ENCODE assay signal across 12 mouse cellular contexts in the genomic region with DNA sequence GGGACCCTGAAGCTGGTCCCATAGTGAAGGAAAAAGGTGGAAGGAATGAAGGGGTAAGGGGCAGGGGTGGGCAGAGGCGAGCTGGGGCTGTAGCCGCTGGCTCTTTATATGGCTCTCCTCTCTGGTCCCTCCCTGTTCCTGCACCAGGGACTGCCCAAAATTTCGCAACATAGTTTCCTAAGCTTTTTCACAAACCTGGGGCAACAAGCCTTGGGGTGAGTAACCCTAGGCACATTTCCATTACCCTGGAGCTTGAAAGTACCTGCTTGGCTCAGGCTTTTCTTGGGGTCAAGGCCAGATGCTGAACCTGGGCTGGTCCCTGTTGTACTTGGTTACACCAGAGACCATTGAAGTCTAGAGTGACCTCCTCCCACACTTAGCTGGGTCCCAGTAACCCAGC. TPM values are rescaled to one million over a fixed set of nuclear protein-coding genes. Genes with fewer than 3 reads are reported as not detected.
DNase-seq lines count a peak whose midpoint lies in the region; ATAC-seq lines count a peak whose summit lies in the region.
"Had no signal": no experiment of that assay in that cellular context is flagged by ENCODE, and none has a peak within 500 bp of the region (broad histone marks: within the 10 kb centered on the region; RNA-seq: fewer than 3 reads in every experiment).

Gene C3 (minus strand): TSS at position 123 of the 400 bp plus-strand sequence.

- H3K9me3 ChIP-seq in forebrain, embryonic 12.5 days = no peaks in the 10 kb centered on the region
- H3K9me3 ChIP-seq in midbrain, embryonic 14.5 days (ENCODE audit: control insufficient read depth, low read length) = no peaks in the 10 kb centered on the region
- H3K9me3 ChIP-seq: hindbrain, embryonic 13.5 days; limb, embryonic 15.5 days had no signal

- no peaks in the 10 kb centered on the region for H3K36me3 ChIP-seq in forebrain, embryonic 12.5 days (replicated peaks)
- H3K36me3 ChIP-seq in midbrain, embryonic 14.5 days (ENCODE audit: control insufficient read depth, insufficient read depth, low read length) = no peaks in the 10 kb centered on the region
- H3K36me3 ChIP-seq: hindbrain, embryonic 13.5 days; limb, embryonic 15.5 days had no signal

- no peak for ATAC-seq in forebrain, embryonic 12.5 days (ENCODE audit: low FRiP score)
- ATAC-seq in midbrain, embryonic 14.5 days (ENCODE audit: low FRiP score, low TSS enrichment) = no peak

- H3K9ac ChIP-seq in forebrain, embryonic 12.5 days = no peak within 1 kb of the TSS
- no peak within 1 kb of the TSS for H3K9ac ChIP-seq in midbrain, embryonic 14.5 days (replicated peaks; ENCODE audit: low read length)
- H3K9ac ChIP-seq: hindbrain, embryonic 13.5 days; limb, embryonic 15.5 days had no signal

- WGBS in forebrain, embryonic 12.5 days = 84% methylated on average over 3 of the region's 3 CpGs
- 82% methylated on average over 3 of the region's 3 CpGs for WGBS in midbrain, embryonic 14.5 days

- peak; percentile 43 for DNase-seq in ovary, adult 18-20 months (ENCODE audit: low spot score)
- no peak for DNase-seq in ovary, postnatal 14 days (ENCODE audit: low spot score)
- no peak for DNase-seq in adrenal gland, postnatal 4 days (ENCODE audit: low spot score in 2 of 2)
- DNase-seq in liver = peak; percentile 37
- DNase-seq in monocyte, adult 2 months (ENCODE audit: low read depth in 1 of 2, low spot score in 2 of 2) = peak; percentile 42 to 47
- no peak for DNase-seq in left cerebral cortex, postnatal 14 days (ENCODE audit: low spot score in 2 of 2)
- DNase-seq in midbrain, embryonic 14.5 days = no peak
- DNase-seq: cerebellum, postnatal 25 days; right cerebral cortex, adult 18-20 months had no signal

- H3K27me3 ChIP-seq in forebrain, embryonic 12.5 days = peaks cover 9% of the 10 kb centered on the region
- no peaks in the 10 kb centered on the region for H3K27me3 ChIP-seq in midbrain, embryonic 14.5 days (ENCODE audit: control insufficient read depth, insufficient read depth, low read length)

- H3K4me1 ChIP-seq in forebrain, embryonic 12.5 days = no peaks in the 10 kb centered on the region
- no peaks in the 10 kb centered on the region for H3K4me1 ChIP-seq in midbrain, embryonic 14.5 days (ENCODE audit: control insufficient read depth, insufficient read depth, low read length)
- H3K4me1 ChIP-seq: limb, embryonic 15.5 days had no signal

- H3K27ac ChIP-seq in forebrain, embryonic 12.5 days = no peak within 1 kb of the TSS
- no peak within 1 kb of the TSS for H3K27ac ChIP-seq in midbrain, embryonic 14.5 days (replicated peaks; ENCODE audit: low read depth, low read length)
- H3K27ac ChIP-seq: hindbrain, embryonic 13.5 days; limb, embryonic 15.5 days had no signal

- H3K4me2 ChIP-seq in forebrain, embryonic 12.5 days = no peak within 1 kb of the TSS
- H3K4me2 ChIP-seq in midbrain, embryonic 14.5 days (ENCODE audit: low read length) = no peak within 1 kb of the TSS
- H3K4me2 ChIP-seq: hindbrain, embryonic 13.5 days; limb, embryonic 15.5 days had no signal

- intact Hi-C loops in left cerebral cortex, postnatal 14 days (cut with DNase I) = no loop called here

- no peak within 1 kb of the TSS for H3K4me3 ChIP-seq in forebrain, embryonic 12.5 days (replicated peaks)
- H3K4me3 ChIP-seq in midbrain, embryonic 14.5 days (replicated peaks; ENCODE audit: low read depth, low read length) = no peak within 1 kb of the TSS
- H3K4me3 ChIP-seq: hindbrain, embryonic 13.5 days; limb, embryonic 15.5 days had no signal

RNA-seq across cellular contexts. Expression of gene C3, which starts in this region (rescaled TPM):
- 100 to 1,000 TPM in 1 of 2 experiments, 10 to 100 TPM in 1; 60.7 to 452 TPM for total RNA-seq in adrenal gland, postnatal 4 days (2021)
- under 1 TPM; 0.46 to 0.53 TPM for total RNA-seq in left cerebral cortex, postnatal 14 days (2021)
- polyA plus RNA-seq in forebrain, embryonic 12.5 days (2016; fragmentation: Nextera tagmentation; extraction: Ambion mirVana) = 0.04 and 0.14 TPM in 2 replicates
- 2.0 and 2.6 TPM in 2 replicates for polyA plus RNA-seq in midbrain, embryonic 14.5 days (2014; fragmentation: Nextera tagmentation; extraction: Ambion mirVana)

Comparison
In these comparisons a context has a peak if more than half of its experiments do, and no peak if none do; other contexts are left out.
1. RNA of gene C3 (total RNA-seq): 60.7 to 452 TPM in adrenal gland, postnatal 4 days; 0.46 to 0.53 TPM in left cerebral cortex, postnatal 14 days; every median in the first group is over 10 times any median in the second.
2. DNase-seq: peak in ovary, adult 18-20 months (single experiment), liver (single experiment) and monocyte, adult 2 months (2 of 2); none in ovary, postnatal 14 days (single experiment), adrenal gland, postnatal 4 days (0 of 2), left cerebral cortex, postnatal 14 days (0 of 2) and midbrain, embryonic 14.5 days (single experiment).